Mouse (Mus musculus) E14TG2a.4 (cell line): Measurements from ENCODE around the gene Mapk8ip1.

Source experiments
- CTCF ChIP-seq: conservative IDR thresholded peaks from 2 replicates; pipeline ENCODE4 v1.5.1; 2014; ENCODE audit warnings: low read length
- NANOG ChIP-seq: IDR thresholded peaks from 2 replicates; pipeline ENCODE4 v1.6.1; 2014; ENCODE audit warnings: borderline replicate concordance, low read length, mixed read lengths
- POU5F1 ChIP-seq: IDR thresholded peaks from 2 replicates; pipeline ENCODE4 v1.6.1; 2014; ENCODE audit warnings: low read length, borderline replicate concordance

- TF ChIP-seq CTCF (no peak), NANOG (no peak), POU5F1 (no peak)
Measured at GRCm38 (mm10) chr2:92405687-92406086, 4.6 kb upstream of the Mapk8ip1 start.
